Mouse (Mus musculus): ENCODE results near the gene Cfap97.

- TF ChIP-seq ZC3H11A (IDR thresholded peaks at IDR 0.05; ENCODE audit: borderline replicate concordance, low read depth, low read length): no peak
- TF ChIP-seq HCFC1 (IDR thresholded peaks at IDR 0.05; ENCODE audit: borderline replicate concordance, insufficient read depth, low read length): no peak
Measured at GRCm38 (mm10) chr8:46193100-46193499, 41.5 kb downstream of the Cfap97 start.

Measured in ES-E14 (cell line).